21 mouse cellular contexts compared by ENCODE assay signal in genomic region chr8:81594134-81594714, GRCm38 (mm10).
DNase-seq lines count a peak whose midpoint lies in the region; ATAC-seq lines count a peak whose summit lies in the region.
"Had no signal": no experiment of that assay in that cellular context is flagged by ENCODE, and none has a peak within 500 bp of the region (broad histone marks: within the 10 kb centered on the region; RNA-seq: fewer than 3 reads in every experiment).

No protein-coding gene starts in this region.

- no peaks in the 10 kb centered on the region for H3K27me3 ChIP-seq in lung, embryonic 15.5 days
- H3K27me3 ChIP-seq: embryonic facial prominence, embryonic 13.5 days; forebrain, embryonic 12.5 days; heart, embryonic 15.5 days had no signal

- H3K36me3 ChIP-seq in lung, embryonic 15.5 days: no peaks in the 10 kb centered on the region
- H3K36me3 ChIP-seq: embryonic facial prominence, embryonic 13.5 days; forebrain, embryonic 12.5 days; G1E; heart, embryonic 15.5 days had no signal

- ATAC-seq in lung, embryonic 15.5 days (ENCODE audit: borderline replicate concordance, extremely low read depth, low FRiP score, low TSS enrichment): peak; percentile 70; the same call in 1 of the 2 replicates
- peak; percentile 77 for ATAC-seq in CD4-positive, CD25-positive, alpha-beta regulatory T cell, adult 4 months
- ATAC-seq in inflammation-experienced regulatory T-cells, adult 6 months: peak; percentile 66
- ATAC-seq: forebrain, embryonic 16.5 days had no signal

- H3K9ac ChIP-seq in lung, embryonic 15.5 days: no peak overlapping the region
- H3K9ac ChIP-seq: embryonic facial prominence, embryonic 13.5 days; forebrain, embryonic 12.5 days; heart, embryonic 15.5 days; hindbrain, embryonic 14.5 days had no signal

- no peaks in the 10 kb centered on the region for H3K9me3 ChIP-seq in lung, embryonic 15.5 days
- H3K9me3 ChIP-seq: embryonic facial prominence, embryonic 13.5 days; forebrain, embryonic 12.5 days; G1E; heart, embryonic 15.5 days had no signal

- no peak overlapping the region for H3K4me3 ChIP-seq in lung, embryonic 15.5 days
- H3K4me3 ChIP-seq: embryonic facial prominence, embryonic 13.5 days; forebrain, embryonic 12.5 days; heart, adult 2 months; heart, embryonic 15.5 days had no signal

- H3K4me1 ChIP-seq in lung, embryonic 15.5 days: peaks cover 4% of the 10 kb centered on the region; the same call in 1 of the 2 replicates
- H3K4me1 ChIP-seq: embryonic facial prominence, embryonic 13.5 days; forebrain, embryonic 12.5 days; heart, embryonic 15.5 days had no signal

- DNase-seq in lung, postnatal 14 days: no peak
- DNase-seq in naive thymus-derived CD4-positive, alpha-beta T cell, adult 2 months (ENCODE audit: low read depth): peak; percentile 47
- no peak for DNase-seq in adrenal gland, postnatal 10 days
- DNase-seq in layer of hippocampus, postnatal 14 days (ENCODE audit: low spot score in 2 of 2): no peak
- DNase-seq: adrenal gland, postnatal 14 days; cerebellum, adult 11-12 months; cerebellum, adult 9-10 months; cerebellum, postnatal 36 days; gastrocnemius, postnatal 10 days; heart, adult 2 months; heart, postnatal 14 days had no signal

- 64% methylated on average over 3 of the region's 3 CpGs for WGBS in lung, embryonic 15.5 days

- H3K27ac ChIP-seq in lung, embryonic 15.5 days: peak overlapping the region; percentile 55
- H3K27ac ChIP-seq: embryonic facial prominence, embryonic 13.5 days; forebrain, embryonic 12.5 days; heart, adult 2 months; heart, embryonic 15.5 days; hindbrain, embryonic 14.5 days had no signal

- no peak overlapping the region for H3K4me2 ChIP-seq in lung, embryonic 15.5 days
- H3K4me2 ChIP-seq: embryonic facial prominence, embryonic 13.5 days; forebrain, embryonic 12.5 days; heart, embryonic 11.5 days; heart, embryonic 15.5 days; hindbrain, embryonic 14.5 days had no signal
